Mouse (Mus musculus): ENCODE results near the gene Nab1. TPM values are rescaled to one million over a fixed set of nuclear protein-coding genes. Genes with fewer than 3 reads are reported as not detected.

The Nab1 gene
- 26.1 TPM for polyA plus RNA-seq (2015; fragmentation: Illumina TruSeq; extraction: RNeasy Lipid Tissue Mini Kit (QIAGEN cat#74804); ENCODE audit: low read depth, low replicate concordance)

GRCm38 (mm10) chr1:52500314-52500981 is at the start of gene Nab1:
Gene Nab1 (minus strand): TSS chr1:52500679.

Other genes with a start within 250 kb of the Nab1 start
- gene Nemp2, start 130.0 kb upstream of the Nab1 start, polyA plus RNA-seq (2015; fragmentation: Illumina TruSeq; extraction: RNeasy Lipid Tissue Mini Kit (QIAGEN cat#74804); ENCODE audit: low read depth, low replicate concordance) = 4.2 TPM
- 52.8 TPM for gene Mfsd6, start 226.8 kb upstream of the Nab1 start, polyA plus RNA-seq (2015; fragmentation: Illumina TruSeq; extraction: RNeasy Lipid Tissue Mini Kit (QIAGEN cat#74804); ENCODE audit: low read depth, low replicate concordance)

All from brain, adult 10 weeks (tissue).